Mouse (Mus musculus): ENCODE results near the gene Bdh1. TPM values are rescaled to one million over a fixed set of nuclear protein-coding genes. Genes with fewer than 3 reads are reported as not detected.

The Bdh1 gene
- polyA plus RNA-seq, 1 experiment from 2014 or later = 47.8 TPM

DNA sequence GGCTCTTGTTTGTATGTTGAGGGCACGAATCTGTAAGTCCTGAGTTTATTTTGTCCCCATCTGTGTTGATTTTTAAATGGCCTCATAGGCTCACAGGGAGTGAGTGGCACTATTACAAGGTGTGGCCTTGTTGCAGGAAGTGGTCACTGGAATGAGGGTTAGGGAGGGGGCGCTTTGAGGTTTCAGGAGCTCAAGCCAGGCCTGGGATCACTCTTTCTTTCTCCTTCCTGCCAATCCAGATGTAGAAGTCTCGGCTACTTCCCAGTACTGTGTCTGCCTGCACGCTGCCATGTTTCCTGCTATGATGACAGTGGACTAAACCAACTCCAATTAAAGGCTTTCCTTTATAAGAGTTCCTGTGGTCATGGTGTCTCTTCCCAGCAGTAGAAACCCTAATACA lies 76.3 kb downstream of the Bdh1 start:
- no peaks in the 10 kb centered on the region for H3K36me3 ChIP-seq (ENCODE audit: control insufficient read depth, insufficient read depth, low read length)
- no peak for DNase-seq (ENCODE audit: low spot score)
- no peak overlapping the region for H3K27ac ChIP-seq (ENCODE audit: low read depth, low read length)
- 91% methylated on average over 4 of the region's 4 CpGs for WGBS
- no peaks in the 10 kb centered on the region for H3K27me3 ChIP-seq (ENCODE audit: control insufficient read depth, insufficient read depth, low read length)
- H3K4me1 ChIP-seq (ENCODE audit: control insufficient read depth, insufficient read depth, low read length) = peaks cover 25% of the 10 kb centered on the region
- no peak overlapping the region for H3K4me3 ChIP-seq (ENCODE audit: low read depth, low read length)
- H3K9me3 ChIP-seq (ENCODE audit: control insufficient read depth, low read length) = no peaks in the 10 kb centered on the region
- no peak overlapping the region for H3K4me2 ChIP-seq (ENCODE audit: low read depth)
- no peak overlapping the region for H3K9ac ChIP-seq (ENCODE audit: low read length)
- ATAC-seq (ENCODE audit: insufficient read depth, low FRiP score, low TSS enrichment) = no peak

GRCm38 (mm10) chr16:31499021-31499420 lies 76.9 kb downstream of the Bdh1 start:
- DNase-seq (ENCODE audit: low spot score) (no peak), ATAC-seq (ENCODE audit: insufficient read depth, low FRiP score, low TSS enrichment) (no peak)
- Histone ChIP-seq H3K9ac (ENCODE audit: low read length) (no peak overlapping the region), H3K27ac (ENCODE audit: low read depth, low read length) (no peak overlapping the region), H3K4me3 (ENCODE audit: low read depth, low read length) (no peak overlapping the region), H3K9me3 (ENCODE audit: control insufficient read depth, low read length) (no peaks in the 10 kb centered on the region), H3K36me3 (ENCODE audit: control insufficient read depth, insufficient read depth, low read length) (no peaks in the 10 kb centered on the region), H3K4me1 (ENCODE audit: control insufficient read depth, insufficient read depth, low read length) (peaks cover 19% of the 10 kb centered on the region), H3K4me2 (ENCODE audit: low read depth) (no peak overlapping the region), H3K27me3 (ENCODE audit: control insufficient read depth, insufficient read depth, low read length) (no peaks in the 10 kb centered on the region)
- 95% methylated on average over 6 of the region's 6 CpGs for WGBS

- WGBS = 60% methylated on average over 11 of the region's 11 CpGs
- Histone ChIP-seq H3K36me3 (ENCODE audit: control insufficient read depth, insufficient read depth, low read length) (no peaks in the 10 kb centered on the region), H3K27ac (ENCODE audit: low read depth, low read length) (no peak overlapping the region), H3K9ac (ENCODE audit: low read length) (no peak overlapping the region), H3K4me1 (ENCODE audit: control insufficient read depth, insufficient read depth, low read length) (peaks cover 17% of the 10 kb centered on the region), H3K27me3 (ENCODE audit: control insufficient read depth, insufficient read depth, low read length) (no peaks in the 10 kb centered on the region), H3K4me2 (ENCODE audit: low read depth) (no peak overlapping the region), H3K9me3 (ENCODE audit: control insufficient read depth, low read length) (no peaks in the 10 kb centered on the region), H3K4me3 (ENCODE audit: low read depth, low read length) (no peak overlapping the region)
- ATAC-seq (ENCODE audit: insufficient read depth, low FRiP score, low TSS enrichment) = no peak
- DNase-seq (ENCODE audit: low spot score) = no peak
These were observed 77.7 kb downstream of the Bdh1 start for GRCm38 (mm10) chr16:31499681-31500310.

DNA sequence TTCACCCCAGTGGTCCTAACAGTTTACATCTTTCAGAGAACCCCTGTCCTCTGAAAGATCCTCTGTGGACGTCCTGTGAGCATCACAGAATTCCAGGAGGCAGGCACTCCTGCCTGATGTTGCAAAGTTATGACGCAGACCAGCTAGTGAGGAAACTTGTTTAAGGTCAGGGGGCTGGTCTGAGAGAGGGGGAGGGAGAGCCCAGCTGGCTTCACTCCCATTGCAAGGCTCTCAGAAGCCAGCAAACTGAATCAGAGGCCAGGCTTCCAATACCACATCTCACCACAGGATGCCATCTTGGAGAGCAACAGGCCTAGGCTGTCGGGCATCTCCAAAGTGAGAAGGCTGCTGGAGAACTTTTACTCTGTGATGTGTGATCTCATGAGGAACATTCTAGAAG lies 78.5 kb downstream of the Bdh1 start:
- H3K27ac ChIP-seq (ENCODE audit: low read depth, low read length) = no peak overlapping the region
- H3K4me2 ChIP-seq (ENCODE audit: low read depth) = no peak overlapping the region
- no peaks in the 10 kb centered on the region for H3K9me3 ChIP-seq (ENCODE audit: control insufficient read depth, low read length)
- no peak overlapping the region for H3K9ac ChIP-seq (ENCODE audit: low read length)
- no peaks in the 10 kb centered on the region for H3K36me3 ChIP-seq (ENCODE audit: control insufficient read depth, insufficient read depth, low read length)
- no peak overlapping the region for H3K4me3 ChIP-seq (ENCODE audit: low read depth, low read length)
- WGBS = 56% methylated on average over 3 of the region's 3 CpGs
- ATAC-seq (ENCODE audit: insufficient read depth, low FRiP score, low TSS enrichment) = no peak
- H3K27me3 ChIP-seq (ENCODE audit: control insufficient read depth, insufficient read depth, low read length) = no peaks in the 10 kb centered on the region
- no peak for DNase-seq (ENCODE audit: low spot score)
- peaks cover 17% of the 10 kb centered on the region for H3K4me1 ChIP-seq (ENCODE audit: control insufficient read depth, insufficient read depth, low read length)

DNA sequence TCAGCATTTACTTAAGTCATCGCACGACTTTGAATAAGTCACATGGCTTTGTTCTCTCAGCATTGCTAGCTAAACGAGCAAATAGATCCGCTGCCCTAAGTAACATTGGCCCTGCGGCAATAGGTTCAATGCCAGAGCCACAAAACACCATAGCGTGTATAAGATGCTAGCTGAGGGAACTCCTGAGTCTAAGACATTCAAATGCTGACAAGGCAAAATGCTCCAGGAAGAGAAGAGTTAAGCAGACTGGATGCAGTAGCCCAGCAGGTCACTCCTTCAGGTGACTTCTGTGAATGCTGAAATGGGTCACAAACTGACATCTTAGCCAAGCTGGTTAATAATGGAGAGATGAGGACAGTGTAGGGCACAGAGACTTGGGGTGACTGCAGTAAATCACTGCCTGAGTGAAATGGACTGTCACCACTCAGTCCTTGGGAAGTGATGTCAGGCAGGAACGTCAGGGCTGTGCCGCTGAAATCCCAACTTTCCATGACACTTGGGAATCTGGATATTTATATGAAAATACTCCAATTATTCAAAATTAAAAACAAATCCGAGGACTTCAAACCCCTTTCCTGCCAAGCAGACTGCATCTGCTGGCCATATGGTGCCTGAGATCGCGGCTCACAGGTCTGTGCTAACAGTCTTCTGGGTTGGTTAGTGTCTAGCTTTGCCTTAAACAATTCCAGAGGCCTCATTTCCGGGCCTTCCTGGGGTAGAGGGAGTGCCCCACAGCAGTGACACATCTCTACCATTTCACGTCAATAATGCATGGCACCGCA lies 79.1 kb downstream of the Bdh1 start:
- peaks cover 17% of the 10 kb centered on the region for H3K4me1 ChIP-seq (ENCODE audit: control insufficient read depth, insufficient read depth, low read length)
- no peak overlapping the region for H3K4me2 ChIP-seq (ENCODE audit: low read depth)
- no peak overlapping the region for H3K9ac ChIP-seq (ENCODE audit: low read length)
- no peaks in the 10 kb centered on the region for H3K27me3 ChIP-seq (ENCODE audit: control insufficient read depth, insufficient read depth, low read length)
- ATAC-seq (ENCODE audit: insufficient read depth, low FRiP score, low TSS enrichment) (no peak), DNase-seq (ENCODE audit: low spot score) (no peak)
- H3K36me3 ChIP-seq (ENCODE audit: control insufficient read depth, insufficient read depth, low read length) = no peaks in the 10 kb centered on the region
- WGBS = 64% methylated on average over 14 of the region's 14 CpGs
- H3K27ac ChIP-seq (ENCODE audit: low read depth, low read length) = peak overlapping the region; percentile 72
- H3K9me3 ChIP-seq (ENCODE audit: control insufficient read depth, low read length) = no peaks in the 10 kb centered on the region
- H3K4me3 ChIP-seq (ENCODE audit: low read depth, low read length) = no peak overlapping the region

GRCm38 (mm10) chr16:31501751-31502365 lies 79.8 kb downstream of the Bdh1 start:
- Histone ChIP-seq H3K27me3 (ENCODE audit: control insufficient read depth, insufficient read depth, low read length) (no peaks in the 10 kb centered on the region), H3K27ac (ENCODE audit: low read depth, low read length) (peak overlapping the region; percentile 72), H3K36me3 (ENCODE audit: control insufficient read depth, insufficient read depth, low read length) (no peaks in the 10 kb centered on the region), H3K9me3 (ENCODE audit: control insufficient read depth, low read length) (no peaks in the 10 kb centered on the region), H3K4me1 (ENCODE audit: control insufficient read depth, insufficient read depth, low read length) (peaks cover 17% of the 10 kb centered on the region), H3K4me3 (ENCODE audit: low read depth, low read length) (no peak overlapping the region), H3K9ac (ENCODE audit: low read length) (no peak overlapping the region), H3K4me2 (ENCODE audit: low read depth) (no peak overlapping the region)
- 58% methylated on average over 14 of the region's 14 CpGs for WGBS
- ATAC-seq (ENCODE audit: insufficient read depth, low FRiP score, low TSS enrichment) (no peak), DNase-seq (ENCODE audit: low spot score) (no peak)

DNA sequence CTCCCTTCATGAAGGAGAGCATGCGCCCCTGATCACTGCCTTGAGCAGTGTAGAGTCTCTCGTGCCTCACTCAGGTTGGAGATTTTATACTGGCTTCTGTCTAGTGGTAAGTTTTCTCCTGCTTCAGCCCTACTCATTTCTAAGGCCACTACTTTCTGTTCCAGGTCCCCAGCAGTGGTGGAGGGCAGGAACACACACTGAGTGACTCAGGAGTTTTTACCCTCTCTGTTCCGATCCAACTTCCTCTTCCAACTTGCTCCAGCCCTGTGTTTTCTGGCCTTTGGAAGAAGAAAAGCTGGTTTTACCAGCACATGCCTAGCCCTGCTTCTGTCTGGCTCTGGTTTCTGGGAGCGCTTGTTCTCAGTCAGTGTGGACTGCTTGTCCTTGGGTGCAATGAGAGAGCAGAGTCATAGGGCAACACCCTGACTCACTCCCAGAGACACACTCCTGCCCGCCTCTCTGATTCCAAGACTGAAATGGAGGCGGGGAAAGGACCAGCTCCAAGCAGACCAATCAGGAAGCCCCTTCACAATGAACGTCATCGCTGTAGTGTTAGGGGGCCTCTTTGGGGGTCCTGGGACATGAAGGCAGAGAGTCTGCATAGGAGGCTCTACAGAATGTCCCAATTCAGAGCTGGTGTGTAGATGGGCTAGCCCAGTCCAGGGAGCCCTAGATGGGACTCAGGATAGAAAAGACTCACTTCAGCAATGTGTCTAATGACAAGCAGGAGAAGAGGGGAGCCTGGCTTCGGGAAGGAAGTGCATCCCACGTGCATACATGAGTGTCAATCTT lies 84.8 kb downstream of the Bdh1 start:
- Histone ChIP-seq H3K4me1 (ENCODE audit: control insufficient read depth, insufficient read depth, low read length) (peaks cover 18% of the 10 kb centered on the region), H3K4me3 (ENCODE audit: low read depth, low read length) (no peak overlapping the region), H3K27ac (ENCODE audit: low read depth, low read length) (no peak overlapping the region), H3K36me3 (ENCODE audit: control insufficient read depth, insufficient read depth, low read length) (no peaks in the 10 kb centered on the region), H3K4me2 (ENCODE audit: low read depth) (no peak overlapping the region), H3K27me3 (ENCODE audit: control insufficient read depth, insufficient read depth, low read length) (no peaks in the 10 kb centered on the region), H3K9me3 (ENCODE audit: control insufficient read depth, low read length) (no peaks in the 10 kb centered on the region), H3K9ac (ENCODE audit: low read length) (no peak overlapping the region)
- ATAC-seq (ENCODE audit: insufficient read depth, low FRiP score, low TSS enrichment) (0 out of 2 replicates have a peak, but pooled peaks have one; percentile 8), DNase-seq (ENCODE audit: low spot score) (no peak)
- 49% methylated on average over 10 of the region's 10 CpGs for WGBS

DNA sequence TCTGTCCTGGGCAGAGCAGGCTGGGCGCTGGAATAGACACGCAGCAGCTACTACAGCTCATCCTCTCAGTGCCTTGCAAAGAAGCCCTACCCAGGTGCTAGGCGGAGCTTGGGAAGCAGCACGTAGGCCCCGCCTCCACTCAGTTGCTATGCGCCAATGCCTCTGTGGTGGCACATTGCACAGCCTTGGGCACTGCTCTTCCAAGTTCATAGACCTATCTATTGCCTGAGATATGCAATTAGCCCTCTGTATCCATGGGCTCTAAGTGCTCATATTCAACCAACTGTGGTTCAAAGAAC lies 85.3 kb downstream of the Bdh1 start:
- Histone ChIP-seq H3K36me3 (ENCODE audit: control insufficient read depth, insufficient read depth, low read length) (no peaks in the 10 kb centered on the region), H3K27ac (ENCODE audit: low read depth, low read length) (no peak overlapping the region), H3K9me3 (ENCODE audit: control insufficient read depth, low read length) (no peaks in the 10 kb centered on the region), H3K4me1 (ENCODE audit: control insufficient read depth, insufficient read depth, low read length) (peaks cover 17% of the 10 kb centered on the region), H3K9ac (ENCODE audit: low read length) (no peak overlapping the region), H3K4me3 (ENCODE audit: low read depth, low read length) (no peak overlapping the region), H3K27me3 (ENCODE audit: control insufficient read depth, insufficient read depth, low read length) (no peaks in the 10 kb centered on the region), H3K4me2 (ENCODE audit: low read depth) (no peak overlapping the region)
- 0 out of 2 replicates have a peak, but pooled peaks have one; percentile 17 for ATAC-seq (ENCODE audit: insufficient read depth, low FRiP score, low TSS enrichment)
- 29% methylated on average over 6 of the region's 6 CpGs for WGBS
- DNase-seq (ENCODE audit: low spot score) = no peak
